Mouse (Mus musculus) forebrain, embryonic 12.5 days (tissue): ENCODE results near the gene Ick. TPM values are rescaled to one million over a fixed set of nuclear protein-coding genes. Genes with fewer than 3 reads are reported as not detected.
A peak's percentile ranks its signal among the peaks of the same experiment; 100 is the strongest.
"Not testable (repeated sequence)": the region's sequence is repeated elsewhere in the genome, so short reads cannot be mapped to it uniquely, and the experiment has no call there.

Source experiments
- ATAC-seq: fragments of 200-750 bp; cut with Nextera tagmentation; 2 replicates; pipeline ENCODE4 v1.8.0; 2017; ENCODE audit warnings: moderate TSS enrichment; ENCODE audit not compliant: low FRiP score
- H3K27ac ChIP-seq: fragments of 300-500 bp; sonication (generic); 2 replicates; pipeline ENCODE4 v1.5.1; 2016; ENCODE audit warnings: mild to moderate bottlenecking
- H3K27me3 ChIP-seq: fragments of 300-500 bp; sonication (generic); 2 replicates; pipeline ENCODE4 v1.6.1; 2016; ENCODE audit warnings: mild to moderate bottlenecking
- H3K36me3 ChIP-seq: fragments of 300-500 bp; sonication (generic); replicated peaks from 2 replicates; pipeline ENCODE4 v1.6.1; 2016; ENCODE audit warnings: mild to moderate bottlenecking
- H3K4me1 ChIP-seq: fragments of 300-500 bp; sonication (generic); 2 replicates; pipeline ENCODE4 v1.6.1; 2016
- H3K4me2 ChIP-seq: fragments of 300-500 bp; sonication (generic); 2 replicates; pipeline ENCODE4 v1.6.1; 2016; ENCODE audit warnings: mild to moderate bottlenecking, moderate library complexity
- H3K4me3 ChIP-seq: fragments of 300-500 bp; sonication (generic); replicated peaks from 2 replicates; pipeline ENCODE4 v1.5.1; 2016; ENCODE audit warnings: mild to moderate bottlenecking
- H3K9ac ChIP-seq: fragments of 300-500 bp; sonication (generic); 2 replicates; pipeline ENCODE4 v1.6.1; 2016; ENCODE audit warnings: mild to moderate bottlenecking
- H3K9me3 ChIP-seq: fragments of 300-500 bp; sonication (generic); 2 replicates; pipeline ENCODE4 v1.6.1; 2016
- WGBS: fragments of 180-500 bp; shearing (Covaris S2); methylation state at CpG from one replicate; pipeline ENCODE4 v1.1.7; 2016; 5-methylcytosine and 5-hydroxymethylcytosine counted together
- polyA plus RNA-seq: library from polyadenylated mRNA; unstranded; fragments of >200 nt; fragmentation: Nextera tagmentation; extraction: Ambion mirVana; gene quantifications from 2 replicates; pipeline ENCODE4 v1.2.1, GENCODE M21; 2016

The Ick gene
- 35.5 and 38.4 TPM in 2 replicates for polyA plus RNA-seq

DNA sequence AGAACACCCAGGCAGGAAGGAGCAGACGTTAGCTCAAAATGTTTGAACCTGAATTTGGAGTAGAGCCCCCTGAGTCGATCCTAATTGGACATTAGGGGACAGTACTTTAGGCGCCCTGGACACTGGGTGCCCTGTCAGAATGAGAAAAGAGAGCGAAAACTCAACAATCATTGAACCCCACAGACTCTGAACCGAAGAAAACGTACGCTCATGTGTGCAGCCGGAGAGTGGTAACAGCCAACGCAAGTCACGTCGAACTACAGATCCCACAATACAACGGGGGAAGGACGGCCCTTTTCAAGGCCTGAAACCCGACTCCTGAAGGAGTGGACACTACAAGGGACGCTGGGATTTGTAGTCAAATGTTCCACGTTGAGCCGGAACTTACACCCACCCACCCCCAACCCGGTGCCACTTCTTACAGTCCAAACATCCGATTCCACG, at the start of gene Ick, which contains the start of gene Fbxo9:
TSS of gene Ick (plus strand) at position 397 of the 444 bp plus-strand sequence.
TSS of gene Fbxo9 (minus strand) at position 270 of the 444 bp plus-strand sequence.
- H3K4me2 ChIP-seq = peak within 1 kb of the TSS; percentile 78
- H3K9ac ChIP-seq = peak within 1 kb of the TSS; percentile 84
- H3K27me3 ChIP-seq = no peaks in the 10 kb centered on the region
- no peaks in the 10 kb centered on the region for H3K36me3 ChIP-seq
- peaks cover 10% of the 10 kb centered on the region; the same call in 1 of the 2 replicates for H3K4me1 ChIP-seq
- H3K27ac ChIP-seq = peak within 1 kb of the TSS; percentile 89
- H3K4me3 ChIP-seq = peak within 1 kb of the TSS; percentile 66
- H3K9me3 ChIP-seq = no peaks in the 10 kb centered on the region
- WGBS = under 1% methylated on average over 20 of the region's 20 CpGs
- ATAC-seq = peak; percentile 92

DNA sequence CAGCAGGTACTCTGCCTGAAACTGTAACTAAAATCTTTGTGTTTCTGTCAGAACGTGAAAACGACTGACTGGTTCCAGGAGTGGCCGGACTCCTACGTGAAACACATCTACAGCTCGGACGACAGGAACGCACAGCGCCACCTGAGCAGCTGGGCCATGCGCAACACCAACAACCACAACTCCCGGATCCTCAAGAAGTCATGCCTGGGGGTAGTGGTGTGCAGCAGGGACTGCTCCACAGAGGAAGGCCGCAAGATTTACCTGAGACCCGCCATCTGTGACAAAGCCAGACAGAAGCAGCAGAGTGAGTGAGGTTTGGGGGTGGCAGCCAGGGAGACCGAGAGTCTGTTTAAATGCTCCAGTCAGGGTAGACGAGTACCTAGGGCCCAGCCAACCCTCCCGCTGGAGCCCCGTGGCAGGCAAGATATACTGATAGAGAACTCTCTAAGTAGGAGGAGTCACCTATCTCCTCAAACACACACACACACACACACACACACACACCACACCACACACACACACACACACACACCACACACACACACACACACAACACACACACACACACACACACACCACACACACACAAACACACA, 49.4 kb upstream of the Ick start:
- no peak overlapping the region for H3K9ac ChIP-seq
- H3K9me3 ChIP-seq = no peaks in the 10 kb centered on the region
- ATAC-seq = no peak
- H3K4me2 ChIP-seq = no peak overlapping the region
- WGBS = 85% methylated on average over 16 of the region's 16 CpGs
- no peaks in the 10 kb centered on the region for H3K36me3 ChIP-seq
- H3K27ac ChIP-seq = no peak overlapping the region
- H3K4me1 ChIP-seq = no peaks in the 10 kb centered on the region
- no peak overlapping the region for H3K4me3 ChIP-seq
- no peaks in the 10 kb centered on the region for H3K27me3 ChIP-seq

DNA sequence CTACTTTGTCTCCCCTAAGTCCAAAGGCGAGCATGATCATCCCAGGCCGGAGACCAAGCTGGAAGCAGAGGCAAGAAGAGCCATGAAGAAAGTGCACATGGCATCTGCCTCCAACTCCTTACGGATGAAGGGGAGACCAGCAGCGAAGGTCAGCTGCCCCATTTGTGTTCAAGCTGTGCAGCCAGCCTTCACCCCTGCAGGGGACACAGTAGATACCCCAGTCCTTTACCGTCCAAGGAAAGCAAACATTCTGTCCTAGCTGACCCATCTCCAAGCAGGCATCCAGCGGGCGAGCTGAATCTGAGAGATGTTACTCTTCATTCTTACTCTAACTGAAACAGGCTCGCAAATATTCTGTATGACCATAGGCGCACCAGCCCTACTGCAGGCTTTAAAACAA, 46.6 kb upstream of the Ick start:
- H3K36me3 ChIP-seq = no peaks in the 10 kb centered on the region
- no peak overlapping the region for H3K27ac ChIP-seq
- ATAC-seq = no peak
- H3K9me3 ChIP-seq = no peaks in the 10 kb centered on the region
- no peak overlapping the region for H3K4me2 ChIP-seq
- no peaks in the 10 kb centered on the region for H3K27me3 ChIP-seq
- H3K4me3 ChIP-seq = no peak overlapping the region
- H3K9ac ChIP-seq = no peak overlapping the region
- WGBS = 81% methylated on average over 9 of the region's 9 CpGs
- H3K4me1 ChIP-seq = no peaks in the 10 kb centered on the region

DNA sequence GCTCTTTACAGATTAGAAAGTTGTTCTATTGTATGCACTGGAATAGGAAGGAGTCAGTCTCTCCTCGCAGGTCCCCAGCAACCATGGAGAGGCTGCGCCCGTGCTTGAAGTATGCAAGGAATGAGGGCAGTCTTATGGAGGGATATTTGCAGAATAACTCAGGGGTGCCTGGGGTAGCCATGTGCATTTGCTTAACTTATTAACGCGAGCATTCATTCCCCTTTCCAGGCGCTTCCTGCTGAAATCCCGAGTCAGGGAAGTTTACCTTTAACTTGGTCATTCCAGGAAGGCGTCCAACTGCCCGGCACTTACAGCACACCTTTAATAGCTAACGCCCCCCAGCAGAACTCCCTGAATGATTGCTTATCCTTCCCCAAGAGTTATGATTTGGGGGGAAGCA, 44.9 kb upstream of the Ick start:
- WGBS = 80% methylated on average over 10 of the region's 10 CpGs
- no peak overlapping the region for H3K27ac ChIP-seq
- no peak overlapping the region for H3K4me3 ChIP-seq
- H3K4me1 ChIP-seq = no peaks in the 10 kb centered on the region
- no peaks in the 10 kb centered on the region for H3K9me3 ChIP-seq
- H3K9ac ChIP-seq = no peak overlapping the region
- H3K27me3 ChIP-seq = no peaks in the 10 kb centered on the region
- H3K36me3 ChIP-seq = no peaks in the 10 kb centered on the region
- ATAC-seq = no peak
- no peak overlapping the region for H3K4me2 ChIP-seq

DNA sequence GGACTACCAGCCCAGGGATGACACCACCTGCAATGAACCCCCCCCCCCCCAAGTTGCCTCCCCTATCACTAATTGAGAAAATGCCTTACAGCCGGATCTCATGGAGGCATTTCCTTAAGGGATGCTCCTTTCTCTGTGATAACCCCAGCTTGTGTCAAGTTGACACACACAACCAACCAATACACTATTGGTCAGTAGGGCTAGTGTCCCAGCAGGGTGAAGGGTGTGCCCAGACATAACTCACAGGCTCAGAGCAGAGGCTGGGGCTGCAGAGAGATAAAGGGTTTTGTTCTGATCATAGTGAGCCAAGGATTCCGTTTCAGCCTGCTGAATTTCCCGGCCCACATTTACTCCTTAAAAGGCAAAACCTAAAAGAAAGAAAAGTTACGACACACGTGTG, 38.5 kb upstream of the Ick start:
- H3K27ac ChIP-seq = no peak overlapping the region
- WGBS = 87% methylated on average over 5 of the region's 5 CpGs
- no peak overlapping the region for H3K9ac ChIP-seq

DNA sequence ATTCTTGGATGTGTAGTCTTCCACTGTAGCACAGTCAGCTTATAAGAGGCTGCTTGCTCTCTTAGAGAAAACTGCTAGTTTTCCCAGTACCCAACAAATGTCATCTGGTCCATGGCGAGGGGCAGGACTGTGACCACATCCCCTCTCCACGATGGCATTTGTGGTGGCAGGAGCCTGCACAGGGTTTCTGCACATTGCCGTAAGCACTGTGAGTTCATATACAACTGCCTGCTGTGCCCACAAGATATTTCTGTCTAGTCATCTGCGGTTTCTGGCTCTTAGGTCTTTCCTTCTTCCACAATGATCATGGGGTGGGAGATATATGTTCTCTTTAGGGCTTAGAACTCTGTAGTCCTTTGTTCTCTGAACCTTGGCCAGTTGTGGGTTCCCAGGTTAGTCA, 37.4 kb upstream of the Ick start:
- Histone ChIP-seq H3K4me2 (no peak overlapping the region), H3K9me3 (no peaks in the 10 kb centered on the region), H3K4me1 (no peaks in the 10 kb centered on the region), H3K27ac (no peak overlapping the region), H3K36me3 (no peaks in the 10 kb centered on the region), H3K27me3 (no peaks in the 10 kb centered on the region), H3K9ac (no peak overlapping the region), H3K4me3 (no peak overlapping the region)
- ATAC-seq = no peak
- WGBS = 92% methylated on average over 4 of the region's 4 CpGs

More for the DNA sequence above, 38.5 kb upstream of the Ick start:
- no peak for ATAC-seq
- H3K27me3 ChIP-seq = no peaks in the 10 kb centered on the region
- no peaks in the 10 kb centered on the region for H3K36me3 ChIP-seq
- no peaks in the 10 kb centered on the region for H3K9me3 ChIP-seq
- no peak overlapping the region for H3K4me2 ChIP-seq
- no peak overlapping the region for H3K4me3 ChIP-seq
- no peaks in the 10 kb centered on the region for H3K4me1 ChIP-seq

DNA sequence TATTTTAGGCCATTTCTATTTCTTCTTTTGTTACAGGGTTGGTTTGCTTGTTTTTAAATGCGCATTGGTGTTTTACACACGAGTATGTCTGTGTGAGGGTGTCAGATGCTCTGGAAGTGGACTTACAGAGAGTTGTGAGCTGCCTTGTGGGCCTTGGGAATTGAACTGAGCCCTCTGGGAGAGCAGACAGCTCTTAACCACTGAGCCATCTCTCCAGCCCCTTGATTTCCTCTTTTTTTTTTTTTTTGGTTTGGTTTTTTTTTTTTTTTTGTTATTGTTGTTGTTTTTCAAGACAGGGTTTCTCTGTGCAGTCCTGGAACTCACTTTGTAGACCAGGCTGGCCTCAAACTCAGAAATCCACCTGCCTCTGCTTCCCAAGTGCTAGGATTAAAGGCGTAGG, 35.7 kb upstream of the Ick start:
- WGBS = 92% methylated on average over 3 of the region's 3 CpGs
- not testable (repeated sequence) for H3K27ac ChIP-seq, H3K4me3 ChIP-seq, ATAC-seq, H3K36me3 ChIP-seq, H3K9me3 ChIP-seq, H3K4me1 ChIP-seq, H3K4me2 ChIP-seq, H3K9ac ChIP-seq, H3K27me3 ChIP-seq

DNA sequence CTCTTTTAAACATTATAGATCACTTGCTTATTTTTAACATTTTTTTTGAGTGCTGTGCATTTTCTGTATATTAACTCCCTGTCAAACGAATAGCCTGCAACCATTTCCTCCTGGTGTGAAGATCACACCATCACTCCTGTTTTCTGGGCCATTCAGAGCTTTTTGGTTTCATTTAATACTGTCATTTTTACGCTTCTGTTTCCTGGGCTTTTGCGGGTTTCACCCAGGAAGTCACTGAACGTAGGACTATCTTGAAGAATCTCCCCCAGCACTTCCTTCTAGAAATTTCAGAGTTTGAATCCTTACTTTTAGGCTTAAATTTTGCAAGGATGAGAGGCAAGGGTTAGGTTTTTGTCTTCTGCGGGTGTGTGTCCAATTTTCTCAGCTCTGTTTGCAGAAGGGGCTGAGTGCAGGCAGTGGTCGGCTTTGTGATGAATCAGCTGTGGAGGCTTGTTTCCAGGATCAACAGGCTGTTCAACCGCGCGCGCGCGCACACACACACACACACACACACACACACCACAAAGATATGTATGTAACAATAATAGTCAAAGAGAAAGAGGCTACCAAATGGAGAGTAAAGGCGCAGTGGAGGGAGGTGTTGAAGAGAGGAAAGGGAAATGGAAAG, 35.2 kb upstream of the Ick start:
- WGBS = 92% methylated on average over 13 of the region's 13 CpGs
- no peaks in the 10 kb centered on the region for H3K9me3 ChIP-seq

DNA sequence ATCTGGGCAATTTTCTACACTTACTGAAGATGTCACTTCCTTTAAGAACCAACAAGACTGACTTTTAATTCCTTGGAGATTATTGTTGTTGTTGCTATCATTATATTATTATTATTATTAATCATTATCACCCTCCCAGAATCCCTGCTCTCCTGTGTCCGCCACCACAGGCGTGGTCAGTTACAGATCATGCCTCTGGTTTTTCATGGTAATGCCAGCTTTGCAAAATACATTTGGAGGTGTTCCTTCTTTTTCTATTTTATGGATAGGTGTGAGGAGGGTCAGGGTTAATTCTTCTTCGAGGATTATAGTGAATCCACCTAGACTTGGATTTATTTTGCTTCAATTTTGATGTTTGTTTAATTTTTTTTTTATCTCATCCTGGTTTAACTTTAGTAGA, 33.7 kb upstream of the Ick start:
- H3K27ac ChIP-seq = no peak overlapping the region
- 94% methylated on average over 3 of the region's 3 CpGs for WGBS
- no peak for ATAC-seq
- no peaks in the 10 kb centered on the region for H3K9me3 ChIP-seq
- H3K4me1 ChIP-seq = no peaks in the 10 kb centered on the region
- no peak overlapping the region for H3K4me3 ChIP-seq
- no peak overlapping the region for H3K9ac ChIP-seq
- H3K36me3 ChIP-seq = no peaks in the 10 kb centered on the region
- H3K4me2 ChIP-seq = no peak overlapping the region
- no peaks in the 10 kb centered on the region for H3K27me3 ChIP-seq

More for the DNA sequence above, 35.2 kb upstream of the Ick start:
- no peak overlapping the region for H3K27ac ChIP-seq
- no peak overlapping the region for H3K4me3 ChIP-seq
- H3K9ac ChIP-seq = no peak overlapping the region
- ATAC-seq = no peak
- H3K36me3 ChIP-seq = no peaks in the 10 kb centered on the region
- H3K4me2 ChIP-seq = no peak overlapping the region
- H3K4me1 ChIP-seq = no peaks in the 10 kb centered on the region
- H3K27me3 ChIP-seq = no peaks in the 10 kb centered on the region

DNA sequence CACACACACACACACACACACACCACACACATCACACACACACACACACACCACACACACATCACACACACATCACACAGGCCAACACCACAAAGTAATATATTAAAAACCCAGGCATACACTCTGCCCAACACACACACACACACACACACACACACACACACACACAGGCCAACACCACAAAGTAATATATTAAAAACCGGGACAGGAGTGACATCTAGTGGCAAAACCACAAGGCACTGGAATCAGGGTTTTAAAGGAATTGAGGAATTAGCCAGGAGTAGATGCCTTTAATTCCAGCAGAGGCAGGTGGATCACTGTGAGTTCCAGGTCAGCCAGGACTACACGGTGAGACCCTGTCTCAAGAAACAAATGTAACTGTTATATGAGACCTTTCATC, 30.8 kb upstream of the Ick start:
- no peaks in the 10 kb centered on the region for H3K9me3 ChIP-seq
- no peak overlapping the region for H3K4me3 ChIP-seq
- H3K4me2 ChIP-seq = no peak overlapping the region
- no peak for ATAC-seq
- no peaks in the 10 kb centered on the region for H3K27me3 ChIP-seq
- no peak overlapping the region for H3K9ac ChIP-seq
- no peak overlapping the region for H3K27ac ChIP-seq
- H3K36me3 ChIP-seq = peaks cover 14% of the 10 kb centered on the region
- H3K4me1 ChIP-seq = no peaks in the 10 kb centered on the region
- 40% methylated on average over 2 of the region's 2 CpGs for WGBS

DNA sequence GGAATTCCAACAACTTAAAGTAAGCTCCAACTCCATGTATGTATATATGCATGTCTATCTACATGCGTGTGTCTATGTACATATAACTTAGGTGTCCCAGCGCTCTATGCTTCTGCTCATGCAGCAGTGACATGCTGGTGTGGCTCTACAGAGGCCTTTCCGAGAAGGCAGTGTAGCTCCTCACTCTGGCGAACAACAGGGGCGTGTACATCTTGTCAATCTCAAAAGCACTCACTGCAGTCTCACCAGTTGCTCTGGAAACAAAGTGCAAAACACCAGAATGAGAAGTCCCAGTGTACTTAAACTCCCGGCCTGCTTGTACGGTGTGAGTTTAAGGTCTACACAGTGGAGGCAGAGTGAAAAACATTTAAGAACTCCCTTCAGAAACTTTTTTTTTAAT, 27.2 kb upstream of the Ick start:
- H3K36me3 ChIP-seq = peaks cover 44% of the 10 kb centered on the region

DNA sequence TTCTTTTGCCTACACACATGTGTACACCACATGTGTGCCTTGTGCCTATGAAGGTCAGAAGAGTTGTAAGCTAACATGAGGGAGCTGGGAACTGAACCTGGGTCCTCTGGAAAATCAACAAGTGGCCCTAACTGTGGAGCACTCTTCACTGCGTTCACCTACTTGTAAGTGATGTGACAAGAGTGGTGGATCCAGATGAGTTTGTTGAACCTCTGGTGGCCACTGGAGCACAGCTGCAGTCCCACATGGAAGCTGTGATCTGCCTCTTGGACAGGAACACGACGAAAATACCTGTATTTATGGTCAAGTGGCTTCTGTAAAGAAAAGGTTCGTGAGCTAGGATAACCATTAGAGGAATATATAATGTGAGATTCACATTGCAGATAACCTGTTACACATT, 24.7 kb upstream of the Ick start:
- Histone ChIP-seq H3K27ac (no peak overlapping the region), H3K9me3 (no peaks in the 10 kb centered on the region), H3K9ac (no peak overlapping the region), H3K4me3 (no peak overlapping the region), H3K27me3 (no peaks in the 10 kb centered on the region), H3K4me1 (no peaks in the 10 kb centered on the region), H3K4me2 (no peak overlapping the region), H3K36me3 (peaks cover 47% of the 10 kb centered on the region)
- WGBS = 91% methylated on average over 4 of the region's 4 CpGs
- ATAC-seq = no peak

More for the DNA sequence above, 27.2 kb upstream of the Ick start:
- 81% methylated on average over 7 of the region's 7 CpGs for WGBS
- Histone ChIP-seq H3K4me3 (no peak overlapping the region), H3K9ac (no peak overlapping the region), H3K4me2 (no peak overlapping the region), H3K27me3 (no peaks in the 10 kb centered on the region), H3K4me1 (no peaks in the 10 kb centered on the region), H3K27ac (no peak overlapping the region), H3K9me3 (no peaks in the 10 kb centered on the region)
- ATAC-seq = no peak

DNA sequence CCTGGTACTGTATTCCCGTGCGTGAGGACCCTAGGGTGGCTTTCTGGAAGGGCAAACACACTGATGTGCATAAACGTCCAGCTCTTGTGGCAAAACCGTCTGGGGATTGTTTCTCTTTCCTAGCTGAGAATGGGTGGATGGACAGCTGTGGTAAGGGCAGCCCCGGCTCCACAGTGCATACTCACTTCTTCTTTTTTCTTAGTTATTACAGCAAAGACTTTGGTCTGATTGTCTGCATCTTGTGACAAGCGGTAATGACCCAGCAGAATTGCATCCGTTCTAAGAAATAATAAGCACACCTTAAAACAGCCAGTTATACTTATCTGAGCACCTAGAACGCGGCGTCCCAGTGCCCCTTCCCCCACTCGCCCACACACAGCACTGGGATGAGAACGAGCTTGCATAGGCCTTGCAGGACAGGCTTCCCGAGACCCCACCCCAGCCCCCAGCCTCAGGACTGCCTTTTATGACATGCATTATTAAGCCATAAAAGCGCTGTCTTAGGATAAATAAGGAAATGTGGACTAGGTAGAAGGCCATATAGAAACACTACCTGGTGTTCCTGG, 23.2 kb upstream of the Ick start:
- no peaks in the 10 kb centered on the region for H3K9me3 ChIP-seq
- no peak overlapping the region for H3K9ac ChIP-seq
- H3K27me3 ChIP-seq = no peaks in the 10 kb centered on the region
- peaks cover 44% of the 10 kb centered on the region for H3K36me3 ChIP-seq
- no peak overlapping the region for H3K4me3 ChIP-seq
- 91% methylated on average over 14 of the region's 14 CpGs for WGBS
- no peak for ATAC-seq
- no peak overlapping the region for H3K27ac ChIP-seq
- no peaks in the 10 kb centered on the region for H3K4me1 ChIP-seq
- no peak overlapping the region for H3K4me2 ChIP-seq
